In genomic region chr7:109700213-109700612, GRCm38 (mm10) we compare ENCODE assay signal across 20 mouse cellular contexts. TPM values are rescaled to one million over a fixed set of nuclear protein-coding genes. Genes with fewer than 3 reads are reported as not detected.
DNase-seq lines count a peak whose midpoint lies in the region; ATAC-seq and TF ChIP-seq lines count a peak whose summit lies in the region.
"Had no signal": no experiment of that assay in that cellular context is flagged by ENCODE, and none has a peak within 500 bp of the region (broad histone marks: within the 10 kb centered on the region; RNA-seq: fewer than 3 reads in every experiment).

No protein-coding gene starts in this region.

- H3K4me1 ChIP-seq in liver, embryonic 14.5 days (replicated peaks; ENCODE audit: control insufficient read depth in 2 of 2, insufficient read depth in 2 of 2, low read length in 1 of 2): peaks cover 16 to 20% of the 10 kb centered on the region in 2 experiments
- peaks cover 3% of the 10 kb centered on the region for H3K4me1 ChIP-seq in liver, embryonic 11.5 days (replicated peaks; ENCODE audit: control insufficient read depth, insufficient read depth, low read length)
- no peaks in the 10 kb centered on the region for H3K4me1 ChIP-seq in ES-Bruce4 (ENCODE audit: control insufficient read depth, insufficient read depth, low read length)
- peaks cover 6% of the 10 kb centered on the region; the same call in 1 of the 2 replicates for H3K4me1 ChIP-seq in midbrain, embryonic 13.5 days (replicated peaks)

- no peak for DNase-seq in gastrocnemius, adult 2 months
- DNase-seq in gastrocnemius, postnatal 36 days: no peak
- DNase-seq in liver, embryonic 14.5 days (ENCODE audit: low read depth in 3 of 3, low spot score in 3 of 3): no peak
- DNase-seq in liver, embryonic 11.5 days (ENCODE audit: low spot score): no peak
- DNase-seq in c-Kit-negative CD71-positive TER-119-positive erythroid progenitor cells, embryonic 14.5 days (ENCODE audit: low read depth, low spot score): peak; percentile 17
- DNase-seq in right cerebral cortex, adult 2 months (ENCODE audit: low spot score in 2 of 2): no peak
- DNase-seq: cerebellum, adult 11-12 months; gastrocnemius, postnatal 10 days; kidney, adult 11 months; lung, postnatal 4 days; spleen, adult 18-20 months had no signal

- no peak overlapping the region for H3K4me2 ChIP-seq in liver, embryonic 14.5 days (ENCODE audit: low read depth)
- H3K4me2 ChIP-seq in liver, embryonic 11.5 days: no peak overlapping the region
- H3K4me2 ChIP-seq in midbrain, embryonic 13.5 days (replicated peaks): no peak overlapping the region
- H3K4me2 ChIP-seq: embryonic facial prominence, embryonic 15.5 days; heart, embryonic 11.5 days; midbrain, embryonic 12.5 days had no signal

- TF ChIP-seq POLR2A in ES-Bruce4 (IDR thresholded peaks at IDR 0.05; ENCODE audit: insufficient read depth, low read length): no peak

- H3K4me3 ChIP-seq in gastrocnemius, adult 2 months: no peak overlapping the region
- H3K4me3 ChIP-seq in liver, embryonic 14.5 days (ENCODE audit: insufficient read depth in 1 of 2, low read depth in 2 of 2, low read length in 2 of 2): no peak overlapping the region
- no peak overlapping the region for H3K4me3 ChIP-seq in liver, embryonic 11.5 days (ENCODE audit: low read depth, low read length)
- no peak overlapping the region for H3K4me3 ChIP-seq in ES-Bruce4 (ENCODE audit: low read depth, low read length)
- no peak overlapping the region for H3K4me3 ChIP-seq in midbrain, embryonic 13.5 days (replicated peaks)
- H3K4me3 ChIP-seq: embryonic facial prominence, embryonic 15.5 days; midbrain, embryonic 12.5 days had no signal

- intact Hi-C loops in gastrocnemius, adult 2 months (cut with DNase I): loop anchor here (5.0 kb wide), 1 partner anchor 173 kb away; no protein-coding TSS in a partner anchor
- intact Hi-C loops in gastrocnemius, postnatal 36 days (cut with DNase I): loop anchor here (5.0 kb wide), 1 partner anchor 183 kb away; the partner anchor contains the start of gene Rpl27a

- no peak overlapping the region for H3K9ac ChIP-seq in liver, embryonic 14.5 days (replicated peaks)
- no peak overlapping the region for H3K9ac ChIP-seq in liver, embryonic 11.5 days (ENCODE audit: low read depth, low read length)
- no peak overlapping the region for H3K9ac ChIP-seq in ES-Bruce4 (ENCODE audit: low read depth, poor library complexity, severe bottlenecking)
- no peak overlapping the region for H3K9ac ChIP-seq in midbrain, embryonic 13.5 days (replicated peaks)
- H3K9ac ChIP-seq: embryonic facial prominence, embryonic 15.5 days; midbrain, embryonic 12.5 days had no signal

- no peak for ATAC-seq in liver, embryonic 14.5 days (ENCODE audit: insufficient read depth)
- ATAC-seq in liver, embryonic 11.5 days (replicated peaks; ENCODE audit: low FRiP score): no peak
- ATAC-seq in midbrain, embryonic 13.5 days: no peak
- ATAC-seq: forebrain, embryonic 14.5 days had no signal

- no peaks in the 10 kb centered on the region for H3K9me3 ChIP-seq in liver, embryonic 14.5 days (ENCODE audit: control insufficient read depth, low read length)
- no peaks in the 10 kb centered on the region for H3K9me3 ChIP-seq in liver, embryonic 11.5 days (ENCODE audit: control insufficient read depth, low read length)
- H3K9me3 ChIP-seq in ES-Bruce4 (replicated peaks; ENCODE audit: control insufficient read depth, insufficient read depth, low read length, poor library complexity, severe bottlenecking): no peaks in the 10 kb centered on the region
- no peaks in the 10 kb centered on the region for H3K9me3 ChIP-seq in midbrain, embryonic 13.5 days
- H3K9me3 ChIP-seq: embryonic facial prominence, embryonic 15.5 days; midbrain, embryonic 12.5 days had no signal

- H3K27me3 ChIP-seq in liver, embryonic 14.5 days (ENCODE audit: control insufficient read depth, insufficient read depth, low read length): no peaks in the 10 kb centered on the region
- H3K27me3 ChIP-seq in liver, embryonic 11.5 days (replicated peaks; ENCODE audit: control insufficient read depth, insufficient read depth, low read length): no peaks in the 10 kb centered on the region
- no peaks in the 10 kb centered on the region for H3K27me3 ChIP-seq in ES-Bruce4 (ENCODE audit: control insufficient read depth, insufficient read depth, low read length, poor library complexity, severe bottlenecking)
- H3K27me3 ChIP-seq in midbrain, embryonic 13.5 days: 0 out of 2 replicates have a peak, but pooled peaks cover 7% of the 10 kb centered on the region
- H3K27me3 ChIP-seq: embryonic facial prominence, embryonic 15.5 days had no signal

- no peak for TF ChIP-seq EP300 in liver, embryonic 14.5 days (IDR thresholded peaks at IDR 0.05; ENCODE audit: low read depth)
- no peak for TF ChIP-seq EP300 in ES-Bruce4 (IDR thresholded peaks at IDR 0.05; ENCODE audit: insufficient read depth, low read depth, low read length)

- no peaks in the 10 kb centered on the region for H3K36me3 ChIP-seq in liver, embryonic 14.5 days (replicated peaks; ENCODE audit: control insufficient read depth, insufficient read depth, low read depth)
- H3K36me3 ChIP-seq in liver, embryonic 11.5 days (ENCODE audit: control insufficient read depth, insufficient read depth, low read length): no peaks in the 10 kb centered on the region
- no peaks in the 10 kb centered on the region for H3K36me3 ChIP-seq in ES-Bruce4 (ENCODE audit: control insufficient read depth, insufficient read depth, low read length, poor library complexity, severe bottlenecking)
- no peaks in the 10 kb centered on the region for H3K36me3 ChIP-seq in midbrain, embryonic 13.5 days
- H3K36me3 ChIP-seq: embryonic facial prominence, embryonic 15.5 days; midbrain, embryonic 12.5 days had no signal

- peak; percentile 13; the same call in 1 of the 2 replicates for TF ChIP-seq CTCF in gastrocnemius, adult 2 months (IDR thresholded peaks at IDR 0.05)
- peak; percentile 50 for TF ChIP-seq CTCF in liver, embryonic 14.5 days (IDR thresholded peaks at IDR 0.05; ENCODE audit: low read depth)
- peak; percentile 34 for TF ChIP-seq CTCF in ES-Bruce4 (IDR thresholded peaks at IDR 0.05; ENCODE audit: low read depth, low read length)

- no peak overlapping the region for H3K27ac ChIP-seq in gastrocnemius, adult 2 months
- H3K27ac ChIP-seq in liver, embryonic 14.5 days: no peak overlapping the region
- H3K27ac ChIP-seq in liver, embryonic 11.5 days (ENCODE audit: low read depth, low read length): no peak overlapping the region
- no peak overlapping the region for H3K27ac ChIP-seq in ES-Bruce4 (ENCODE audit: insufficient read depth, low read length)
- H3K27ac ChIP-seq in midbrain, embryonic 13.5 days: no peak overlapping the region
- H3K27ac ChIP-seq: embryonic facial prominence, embryonic 15.5 days; midbrain, embryonic 12.5 days had no signal

RNA-seq across cellular contexts. Expression of gene St5, which starts 3.2 kb away (rescaled TPM):
- 1 to 10 TPM; 6.8 to 7.7 TPM for total RNA-seq in gastrocnemius, adult 2 months (2021)
- total RNA-seq in gastrocnemius, postnatal 36 days (2021): 1 to 10 TPM; 6.7 to 6.9 TPM
- polyA plus RNA-seq in liver, embryonic 14.5 days (2012; rRNA removed): 14.0 and 20.6 TPM in 2 replicates
- 13.8 and 18.0 TPM in 2 replicates for polyA plus RNA-seq in liver, embryonic 14.5 days (2014; fragmentation: Nextera tagmentation; extraction: Ambion mirVana)
- polyA plus RNA-seq in liver, embryonic 11.5 days (2014; fragmentation: Nextera tagmentation; extraction: Ambion mirVana): 38.7 and 38.8 TPM in 2 replicates
- 36.7 and 42.2 TPM in 2 replicates for polyA plus RNA-seq in ES-Bruce4 (2011; ENCODE audit: insufficient read depth, insufficient read length, low read depth, missing spikeins)
- 18.8 and 21.7 TPM in 2 replicates for polyA plus RNA-seq in midbrain, embryonic 13.5 days (2015; fragmentation: Nextera tagmentation; extraction: Ambion mirVana)

RNA-seq across cellular contexts. Expression of gene Akip1, which starts 3.3 kb away (rescaled TPM):
- 10 to 100 TPM; 10.3 to 17.8 TPM for total RNA-seq in gastrocnemius, adult 2 months (2021)
- 10 to 100 TPM in 1 of 2 experiments, 1 to 10 TPM in 1; 9.0 to 15.9 TPM for total RNA-seq in gastrocnemius, postnatal 36 days (2021)
- polyA plus RNA-seq in liver, embryonic 14.5 days (2012; rRNA removed): 11.2 and 19.5 TPM in 2 replicates
- 42.5 and 44.6 TPM in 2 replicates for polyA plus RNA-seq in liver, embryonic 14.5 days (2014; fragmentation: Nextera tagmentation; extraction: Ambion mirVana)
- 52.7 and 54.9 TPM in 2 replicates for polyA plus RNA-seq in liver, embryonic 11.5 days (2014; fragmentation: Nextera tagmentation; extraction: Ambion mirVana)
- 21.5 and 25.1 TPM in 2 replicates for polyA plus RNA-seq in ES-Bruce4 (2011; ENCODE audit: insufficient read depth, insufficient read length, low read depth, missing spikeins)
- polyA plus RNA-seq in midbrain, embryonic 13.5 days (2015; fragmentation: Nextera tagmentation; extraction: Ambion mirVana): 12.7 and 13.9 TPM in 2 replicates

RNA-seq across cellular contexts. Expression of gene BC051019, which starts 23.4 kb away (rescaled TPM):
- total RNA-seq in gastrocnemius, adult 2 months (2021): not detected
- not detected for total RNA-seq in gastrocnemius, postnatal 36 days (2021)
- polyA plus RNA-seq in liver, embryonic 14.5 days (2012; rRNA removed): 0.03 and 0.07 TPM in 2 replicates
- 0.11 and 0.19 TPM in 2 replicates for polyA plus RNA-seq in liver, embryonic 14.5 days (2014; fragmentation: Nextera tagmentation; extraction: Ambion mirVana)
- 0.10 and 0.47 TPM in 2 replicates for polyA plus RNA-seq in liver, embryonic 11.5 days (2014; fragmentation: Nextera tagmentation; extraction: Ambion mirVana)
- not detected in 2 replicates for polyA plus RNA-seq in ES-Bruce4 (2011; ENCODE audit: insufficient read depth, insufficient read length, low read depth, missing spikeins)
- polyA plus RNA-seq in midbrain, embryonic 13.5 days (2015; fragmentation: Nextera tagmentation; extraction: Ambion mirVana): not detected in 2 replicates
- total RNA-seq: gastrocnemius, postnatal 10 days; hematopoietic stem cell, adult 5-6 weeks; left cerebral cortex, adult 8-10 months; liver, adult 2 months had no signal
- polyA plus RNA-seq: heart, embryonic 11.5 days; liver, adult 2 months; midbrain, embryonic 12.5 days had no signal

RNA-seq across cellular contexts. Expression of gene Ascl3, which starts 31.3 kb away (rescaled TPM):
- total RNA-seq in gastrocnemius, adult 2 months (2021): not detected
- not detected for total RNA-seq in gastrocnemius, postnatal 36 days (2021)
- not detected in 2 replicates for polyA plus RNA-seq in liver, embryonic 14.5 days (2012; rRNA removed)
- polyA plus RNA-seq in liver, embryonic 14.5 days (2014; fragmentation: Nextera tagmentation; extraction: Ambion mirVana): not detected in 2 replicates
- not detected in 2 replicates for polyA plus RNA-seq in liver, embryonic 11.5 days (2014; fragmentation: Nextera tagmentation; extraction: Ambion mirVana)
- not detected in 2 replicates for polyA plus RNA-seq in ES-Bruce4 (2011; ENCODE audit: insufficient read depth, insufficient read length, low read depth, missing spikeins)
- polyA plus RNA-seq in midbrain, embryonic 13.5 days (2015; fragmentation: Nextera tagmentation; extraction: Ambion mirVana): 0.40 TPM in 1 of 2 replicates, not detected in the other
- total RNA-seq: gastrocnemius, postnatal 10 days; hematopoietic stem cell, adult 5-6 weeks; left cerebral cortex, adult 8-10 months; liver, adult 2 months had no signal
- polyA plus RNA-seq: forebrain, embryonic 14.5 days; heart, embryonic 11.5 days; midbrain, embryonic 12.5 days had no signal

RNA-seq across cellular contexts. Expression of gene Tmem9b, which starts 52.5 kb away (rescaled TPM):
- total RNA-seq in gastrocnemius, adult 2 months (2021): 10 to 100 TPM; 28.1 to 30.4 TPM
- total RNA-seq in gastrocnemius, postnatal 36 days (2021): 10 to 100 TPM; 23.9 to 29.3 TPM
- polyA plus RNA-seq in liver, embryonic 14.5 days (2012; rRNA removed): 14.3 and 15.9 TPM in 2 replicates
- 40.8 and 41.0 TPM in 2 replicates for polyA plus RNA-seq in liver, embryonic 14.5 days (2014; fragmentation: Nextera tagmentation; extraction: Ambion mirVana)
- 51.0 and 57.2 TPM in 2 replicates for polyA plus RNA-seq in liver, embryonic 11.5 days (2014; fragmentation: Nextera tagmentation; extraction: Ambion mirVana)
- 13.8 and 14.5 TPM in 2 replicates for polyA plus RNA-seq in ES-Bruce4 (2011; ENCODE audit: insufficient read depth, insufficient read length, low read depth, missing spikeins)
- polyA plus RNA-seq in midbrain, embryonic 13.5 days (2015; fragmentation: Nextera tagmentation; extraction: Ambion mirVana): 86.2 and 91.1 TPM in 2 replicates
